Mouse (Mus musculus) stomach, postnatal 0 days (tissue): ENCODE measurements around the gene Msi2.

Source experiments
- CTCF ChIP-seq: IDR thresholded peaks from 2 replicates; pipeline ENCODE4 v1.5.1; 2016; ENCODE audit warnings: antibody characterized with exemption, low read depth, mild to moderate bottlenecking, moderate library complexity
- EP300 ChIP-seq: optimal IDR thresholded peaks from 2 replicates; pipeline ENCODE3; 2016; ENCODE audit warnings: antibody characterized with exemption

DNA sequence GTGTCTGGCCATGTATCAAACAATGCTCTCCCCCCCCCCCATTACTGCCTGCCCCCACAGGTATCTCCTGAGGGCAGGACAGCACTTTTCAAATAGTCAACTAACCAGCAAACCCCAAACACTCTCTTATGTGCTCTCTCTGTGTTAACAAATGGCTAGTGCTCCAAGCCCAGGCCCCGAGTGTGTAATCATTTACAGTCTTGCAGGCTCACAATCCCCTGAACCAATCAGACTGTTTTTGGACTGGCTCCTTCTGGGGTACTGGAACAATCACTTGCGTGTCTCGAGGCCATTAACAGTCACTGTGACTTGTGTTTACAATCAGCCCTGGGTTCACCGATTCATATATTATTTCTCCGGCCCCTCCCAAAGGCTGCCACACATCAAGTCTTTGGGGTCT is 423.0 kb downstream of the Msi2 start:
- no peak for TF ChIP-seq CTCF
- TF ChIP-seq EP300: no peak
